In genomic region chr6:51743105-51743660, GRCm38 (mm10) we compare ENCODE assay signal across 12 mouse cellular contexts.
DNase-seq lines count a peak whose midpoint lies in the region; ATAC-seq and TF ChIP-seq lines count a peak whose summit lies in the region.
"Had no signal": no experiment of that assay in that cellular context is flagged by ENCODE, and none has a peak within 500 bp of the region (broad histone marks: within the 10 kb centered on the region; RNA-seq: fewer than 3 reads in every experiment).

No protein-coding gene starts in this region.

- intact Hi-C loops in heart, postnatal 25 days (cut with DNase I) = no loop called here

- peak overlapping the region; percentile 20; the same call in 1 of the 2 replicates for H3K4me3 ChIP-seq in heart, embryonic 13.5 days
- H3K4me3 ChIP-seq in lung, embryonic 14.5 days (ENCODE audit: low read depth, low read length) = no peak overlapping the region
- no peak overlapping the region for H3K4me3 ChIP-seq in kidney, embryonic 15.5 days (replicated peaks)
- H3K4me3 ChIP-seq: embryonic facial prominence, embryonic 12.5 days; limb, embryonic 15.5 days had no signal

- ATAC-seq in heart, embryonic 13.5 days (ENCODE audit: extremely low read depth, insufficient number of reproducible peaks, low FRiP score, low TSS enrichment) = no peak
- no peak for ATAC-seq in lung, embryonic 14.5 days (ENCODE audit: insufficient read depth)
- 0 out of 2 replicates have a peak, but pooled peaks have one; percentile 14 for ATAC-seq in granulocyte monocyte progenitor cell, adult 5-6 weeks (replicated peaks; ENCODE audit: poor library complexity, severe bottlenecking)
- ATAC-seq in kidney, embryonic 15.5 days (replicated peaks; ENCODE audit: low FRiP score) = no peak

- H3K36me3 ChIP-seq in heart, embryonic 13.5 days = no peaks in the 10 kb centered on the region
- no peaks in the 10 kb centered on the region for H3K36me3 ChIP-seq in lung, embryonic 14.5 days (ENCODE audit: insufficient read depth)
- H3K36me3 ChIP-seq in kidney, embryonic 15.5 days = no peaks in the 10 kb centered on the region
- H3K36me3 ChIP-seq: embryonic facial prominence, embryonic 12.5 days; limb, embryonic 15.5 days had no signal

- peak overlapping the region; percentile 8; the same call in 1 of the 2 replicates for H3K9ac ChIP-seq in heart, embryonic 13.5 days
- H3K9ac ChIP-seq in lung, embryonic 14.5 days = no peak overlapping the region
- H3K9ac ChIP-seq in kidney, embryonic 15.5 days = no peak overlapping the region
- H3K9ac ChIP-seq: embryonic facial prominence, embryonic 12.5 days; limb, embryonic 15.5 days had no signal

- DNase-seq in heart, postnatal 25 days (ENCODE audit: low spot score) = no peak
- DNase-seq in lung, embryonic 14.5 days = peak; percentile 36
- no peak for DNase-seq in lung, postnatal 14 days
- peak; percentile 5 for DNase-seq in naive thymus-derived CD4-positive, alpha-beta T cell, adult 2 months (ENCODE audit: low read depth)
- no peak for DNase-seq in retina, embryonic 14.5 days (ENCODE audit: low spot score)
- DNase-seq: kidney, postnatal 14 days; thymus, postnatal 14 days had no signal

- no peaks in the 10 kb centered on the region for H3K9me3 ChIP-seq in heart, embryonic 13.5 days
- no peaks in the 10 kb centered on the region for H3K9me3 ChIP-seq in lung, embryonic 14.5 days (ENCODE audit: low read depth, low read length)
- no peaks in the 10 kb centered on the region for H3K9me3 ChIP-seq in kidney, embryonic 15.5 days (replicated peaks)
- H3K9me3 ChIP-seq: embryonic facial prominence, embryonic 12.5 days; limb, embryonic 15.5 days had no signal

- no peak overlapping the region for H3K27ac ChIP-seq in heart, embryonic 13.5 days (replicated peaks)
- no peak overlapping the region for H3K27ac ChIP-seq in lung, embryonic 14.5 days (ENCODE audit: low read depth)
- no peak overlapping the region for H3K27ac ChIP-seq in kidney, embryonic 15.5 days
- H3K27ac ChIP-seq: embryonic facial prominence, embryonic 12.5 days; limb, embryonic 15.5 days had no signal

- TF ChIP-seq CTCF in lung, embryonic 14.5 days (IDR thresholded peaks at IDR 0.05; ENCODE audit: low read depth) = no peak

- H3K27me3 ChIP-seq in heart, embryonic 13.5 days (replicated peaks) = no peaks in the 10 kb centered on the region; the same call in 1 of the 2 replicates
- H3K27me3 ChIP-seq in lung, embryonic 14.5 days (ENCODE audit: insufficient read depth, low read length) = no peaks in the 10 kb centered on the region
- no peaks in the 10 kb centered on the region for H3K27me3 ChIP-seq in kidney, embryonic 15.5 days
- H3K27me3 ChIP-seq: embryonic facial prominence, embryonic 12.5 days; limb, embryonic 15.5 days had no signal

- peak overlapping the region; percentile 49 for H3K4me2 ChIP-seq in heart, embryonic 13.5 days
- H3K4me2 ChIP-seq in lung, embryonic 14.5 days = peak overlapping the region; percentile 45
- H3K4me2 ChIP-seq in kidney, embryonic 15.5 days = no peak overlapping the region
- H3K4me2 ChIP-seq: embryonic facial prominence, embryonic 12.5 days; limb, embryonic 15.5 days had no signal

- WGBS in heart, embryonic 13.5 days = 59% methylated on average over 15 of the region's 15 CpGs
- 32% methylated on average over 15 of the region's 15 CpGs for WGBS in lung, embryonic 14.5 days
- 57% methylated on average over 15 of the region's 15 CpGs for WGBS in kidney, embryonic 15.5 days

- peaks cover 10% of the 10 kb centered on the region for H3K4me1 ChIP-seq in heart, embryonic 13.5 days
- no peaks in the 10 kb centered on the region; the same call in 1 of the 2 replicates for H3K4me1 ChIP-seq in lung, embryonic 14.5 days (ENCODE audit: insufficient read depth)
- peaks cover 25% of the 10 kb centered on the region for H3K4me1 ChIP-seq in kidney, embryonic 15.5 days

Comparison
In these comparisons a context has a peak if more than half of its experiments do, and no peak if none do; other contexts are left out.
1. DNase-seq: peak in lung, embryonic 14.5 days (single experiment) and naive thymus-derived CD4-positive, alpha-beta T cell, adult 2 months (single experiment); none in heart, postnatal 25 days (single experiment), lung, postnatal 14 days (single experiment) and retina, embryonic 14.5 days (single experiment).